Mouse (Mus musculus) cerebral cortex, adult 2 months (tissue): Measurements from ENCODE around the gene Zfp37.

ENCODE experiments used
- WGBS: fragments of 180-500 bp; shearing (Covaris S2); methylation state at CpG from one replicate; pipeline ENCODE4 v1.1.7; 2018; 5-methylcytosine and 5-hydroxymethylcytosine counted together

The Zfp37 gene

DNA sequence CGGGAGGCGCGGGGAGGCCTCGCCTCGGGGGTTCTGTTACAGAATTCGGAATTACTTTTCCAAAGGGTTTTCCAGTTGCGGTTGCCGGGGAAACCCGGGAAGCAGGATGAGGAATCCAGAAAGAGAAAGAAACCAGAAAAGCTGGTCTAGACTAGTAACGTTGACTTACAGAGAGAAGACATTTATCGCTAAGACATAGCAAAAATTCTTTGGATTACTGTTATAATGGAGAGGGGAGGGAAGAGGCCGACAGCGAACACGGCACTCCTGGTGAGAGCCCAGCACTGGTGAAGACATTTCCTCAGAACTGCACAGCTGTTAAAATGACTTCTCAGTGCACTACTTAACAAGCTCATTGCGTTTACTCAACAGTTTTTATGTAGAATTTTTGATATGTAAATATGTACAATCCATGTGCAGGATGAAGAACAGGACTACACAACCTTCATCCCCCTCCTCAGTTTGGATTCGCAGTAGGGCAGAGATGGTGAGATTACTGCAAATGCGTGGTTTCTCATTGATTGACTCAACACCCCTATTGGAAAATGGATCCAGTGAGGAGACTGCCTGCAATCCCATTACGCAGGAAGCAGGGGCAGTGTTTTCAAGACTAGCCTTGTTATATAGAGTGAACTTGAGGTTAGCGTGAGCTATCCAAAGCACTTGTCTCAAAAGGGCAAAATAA lies 22.0 kb downstream of the Zfp37 start:
- 3% methylated on average over 19 of the region's 19 CpGs for WGBS

GRCm38 (mm10) chr4:62207851-62208695 lies 22.8 kb downstream of the Zfp37 start:
- under 1% methylated on average over 45 of the region's 45 CpGs for WGBS

DNA sequence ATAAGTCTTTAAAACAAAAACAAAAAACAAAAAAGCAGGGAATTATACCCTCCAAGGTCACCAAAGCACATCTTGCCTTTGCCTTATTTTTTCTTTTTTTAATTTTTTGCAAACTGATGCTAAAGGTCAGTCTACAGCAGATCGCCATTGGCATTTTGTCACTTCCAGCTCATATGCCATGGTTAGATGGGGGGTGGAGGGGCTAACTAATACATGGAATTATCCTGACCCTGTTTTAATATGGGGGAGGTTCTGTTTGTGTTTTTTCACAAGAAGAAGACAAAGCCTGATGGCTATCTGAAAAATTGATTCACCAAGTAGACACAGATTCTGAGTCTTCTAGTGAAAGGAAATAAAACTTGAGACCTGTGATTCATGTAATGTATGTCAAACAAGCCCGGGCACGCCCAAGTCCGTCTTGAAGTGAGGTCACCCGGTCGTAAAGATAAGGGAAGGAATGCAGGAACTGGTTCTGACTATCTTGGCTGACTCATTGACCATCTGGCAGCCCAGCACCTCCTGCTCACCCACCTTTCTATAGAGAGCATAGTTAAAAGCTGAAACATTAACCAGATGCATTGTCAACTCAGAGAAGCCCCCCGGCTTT lies 30.8 kb downstream of the Zfp37 start:
- 81% methylated on average over 7 of the region's 7 CpGs for WGBS

DNA sequence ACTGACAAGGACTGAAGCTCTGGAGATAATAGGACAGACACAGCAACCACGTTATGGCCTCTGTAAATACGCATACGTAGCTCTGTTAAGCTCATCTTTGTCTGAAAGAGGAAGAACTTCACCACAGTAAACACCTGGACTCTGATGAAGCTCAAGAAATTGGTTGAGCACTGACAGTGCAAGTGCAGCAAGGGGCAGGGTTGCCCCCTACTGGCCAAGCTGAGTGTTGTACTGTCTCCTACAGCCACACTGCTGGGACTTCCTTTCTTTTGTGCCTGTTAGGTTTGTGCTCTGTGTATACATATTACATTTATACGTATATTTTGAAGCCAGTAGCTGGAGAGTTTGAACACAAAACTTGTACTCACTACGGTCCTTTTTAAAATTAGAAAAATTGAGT lies 53.6 kb downstream of the Zfp37 start:
- WGBS, result 48% methylated on average over 5 of the region's 5 CpGs

DNA sequence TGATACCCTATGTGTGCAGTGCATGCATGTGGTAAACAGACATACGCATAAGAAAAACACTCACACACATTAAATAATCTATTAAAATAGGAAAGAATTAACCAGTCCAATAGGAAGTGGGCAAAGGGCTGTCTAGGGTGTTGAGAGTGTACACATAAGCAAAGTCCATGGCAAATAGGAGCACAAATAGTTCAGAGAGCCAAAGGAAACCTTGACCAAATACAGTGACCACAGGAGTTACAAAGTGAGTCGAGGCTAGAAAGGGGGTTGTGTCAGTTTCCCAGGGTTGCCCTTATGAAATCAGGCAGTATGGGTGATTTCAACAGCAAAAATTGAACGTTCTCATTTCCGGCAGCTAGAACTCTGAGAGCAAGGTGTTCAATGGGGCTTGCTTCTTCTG lies 56.4 kb downstream of the Zfp37 start:
- 88% methylated on average over 4 of the region's 4 CpGs for WGBS

DNA sequence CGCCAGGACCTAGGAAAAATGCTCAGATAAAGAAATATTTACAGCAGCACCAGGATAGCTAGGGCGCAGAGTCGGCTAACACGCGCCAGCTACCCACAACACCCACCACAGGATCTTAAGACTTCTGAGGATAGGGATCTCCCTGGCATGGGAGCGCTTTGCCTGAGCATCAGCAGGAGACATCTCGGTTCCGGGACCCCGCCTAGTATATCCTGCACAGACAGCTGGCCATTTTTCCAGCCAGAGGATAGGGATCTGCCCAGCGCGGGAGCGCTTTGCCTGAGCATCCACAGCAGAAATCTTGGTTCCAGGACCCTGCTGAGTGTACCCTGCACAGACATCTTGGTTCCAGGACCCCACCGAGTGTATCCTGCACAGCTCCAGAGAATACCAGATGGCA lies 63.2 kb downstream of the Zfp37 start:
- WGBS, result 91% methylated on average over 13 of the region's 13 CpGs

DNA sequence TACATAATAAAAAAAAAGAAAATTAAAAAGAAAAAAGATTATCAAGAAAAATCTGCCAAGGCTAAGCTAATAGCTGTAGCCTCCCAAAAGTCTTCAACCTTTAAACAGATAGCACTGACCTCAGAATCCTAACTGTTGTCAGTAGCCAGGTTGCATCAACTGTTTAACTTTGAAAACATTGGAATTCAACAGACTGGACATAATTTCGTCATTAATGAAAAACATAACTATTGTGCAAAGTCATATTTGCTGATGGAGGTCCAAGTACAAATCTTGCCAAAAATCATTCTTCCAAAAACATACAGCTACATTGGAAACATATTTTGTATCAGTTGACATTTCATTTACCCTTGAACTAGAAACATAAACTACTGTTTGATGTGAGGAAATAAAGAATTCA lies 72.4 kb downstream of the Zfp37 start:
- 74% methylated on average over 1 of the region's 1 CpGs for WGBS

- WGBS, result 70% methylated on average over 2 of the region's 2 CpGs
Observed at GRCm38 (mm10) chr4:62150811-62151210, 80.0 kb downstream of the Zfp37 start, which contains the start of gene Mup21. TSS of gene Mup21 (minus strand) at chr4:62150863.
